Comparison of ENCODE assay signal across 23 mouse cellular contexts in genomic region chr13:107456394-107456793, GRCm38 (mm10).
DNase-seq lines count a peak whose midpoint lies in the region; ATAC-seq and TF ChIP-seq lines count a peak whose summit lies in the region.
"Had no signal": no experiment of that assay in that cellular context is flagged by ENCODE, and none has a peak within 500 bp of the region (broad histone marks: within the 10 kb centered on the region; RNA-seq: fewer than 3 reads in every experiment).

No protein-coding gene starts in this region.

- no peak for TF ChIP-seq CTCF in heart, adult 2 months (IDR thresholded peaks at IDR 0.05)
- no peak for TF ChIP-seq CTCF in cerebellum, adult 2 months (IDR thresholded peaks at IDR 0.05; ENCODE audit: borderline replicate concordance, insufficient read depth, low read depth, low read length)

- ATAC-seq in common myeloid progenitor, adult 5-6 weeks (replicated peaks; ENCODE audit: low read depth, poor library complexity, severe bottlenecking), result peak; percentile 55; the same call in 1 of the 2 replicates
- ATAC-seq in intestine, embryonic 16.5 days, result peak; percentile 79
- ATAC-seq: forebrain, embryonic 14.5 days; forebrain, postnatal 0 days; hindbrain, embryonic 16.5 days; Patski had no signal

- peak; percentile 61 for DNase-seq in heart, adult 11 months
- DNase-seq in heart, adult 2 months, result no peak
- no peak for DNase-seq in Muller cell, postnatal 12 days (ENCODE audit: inconsistent ontology term)
- no peak for DNase-seq in cerebellum, adult 2 months
- DNase-seq: adrenal gland, adult 2 months; adrenal gland, postnatal 14 days; cerebellum, adult 11 months; cerebellum, adult 8-10 months; cerebellum, postnatal 10 days; cerebellum, postnatal 36 days; forebrain, postnatal 0 days; gastrocnemius, adult 2 months; gastrocnemius, postnatal 14 days; kidney, adult 18-20 months had no signal

- no peaks in the 10 kb centered on the region for H3K9me3 ChIP-seq in intestine, embryonic 16.5 days (ENCODE audit: control insufficient read depth, low read length)
- H3K9me3 ChIP-seq: embryonic facial prominence, embryonic 12.5 days; embryonic facial prominence, embryonic 15.5 days; hindbrain, embryonic 12.5 days had no signal

- no peak overlapping the region for H3K4me2 ChIP-seq in intestine, embryonic 16.5 days (ENCODE audit: low read depth, low read length)
- H3K4me2 ChIP-seq: embryonic facial prominence, embryonic 12.5 days; embryonic facial prominence, embryonic 15.5 days; heart, embryonic 11.5 days; hindbrain, embryonic 12.5 days had no signal

- no peaks in the 10 kb centered on the region for H3K27me3 ChIP-seq in heart, adult 2 months (ENCODE audit: control insufficient read depth, insufficient read depth, low read length)
- H3K27me3 ChIP-seq in intestine, embryonic 16.5 days (replicated peaks; ENCODE audit: control insufficient read depth, insufficient read depth, low read length), result no peaks in the 10 kb centered on the region
- H3K27me3 ChIP-seq in cerebellum, adult 2 months (ENCODE audit: control insufficient read depth, insufficient read depth, low read length), result no peaks in the 10 kb centered on the region; the same call in 1 of the 2 replicates
- H3K27me3 ChIP-seq: embryonic facial prominence, embryonic 12.5 days; hindbrain, embryonic 12.5 days had no signal

- no peaks in the 10 kb centered on the region for H3K79me2 ChIP-seq in heart, adult 2 months (replicated peaks; ENCODE audit: control insufficient read depth, insufficient read depth, low read length)

- no peak overlapping the region for H3K9ac ChIP-seq in heart, adult 2 months (ENCODE audit: low read depth, low read length)
- no peak overlapping the region for H3K9ac ChIP-seq in intestine, embryonic 16.5 days (ENCODE audit: low read depth, low read length)
- H3K9ac ChIP-seq: embryonic facial prominence, embryonic 12.5 days; embryonic facial prominence, embryonic 15.5 days; forebrain, postnatal 0 days; hindbrain, embryonic 12.5 days had no signal

- no peak overlapping the region for H3K4me3 ChIP-seq in heart, adult 2 months
- H3K4me3 ChIP-seq in intestine, embryonic 16.5 days (ENCODE audit: low read length), result no peak overlapping the region
- H3K4me3 ChIP-seq in cerebellum, adult 2 months (replicated peaks; ENCODE audit: insufficient read depth, low read depth, low read length), result no peak overlapping the region
- H3K4me3 ChIP-seq: embryonic facial prominence, embryonic 12.5 days; embryonic facial prominence, embryonic 15.5 days; gastrocnemius, adult 2 months; hindbrain, embryonic 12.5 days had no signal

- no peak for TF ChIP-seq POLR2A in heart, adult 2 months (IDR thresholded peaks at IDR 0.05; ENCODE audit: insufficient read depth, low read depth, low read length)
- no peak for TF ChIP-seq POLR2A in cerebellum, adult 2 months (IDR thresholded peaks at IDR 0.05; ENCODE audit: borderline replicate concordance, insufficient read depth, low read length)

- no peak overlapping the region for H3K27ac ChIP-seq in heart, adult 2 months
- H3K27ac ChIP-seq in intestine, embryonic 16.5 days (ENCODE audit: low read length), result no peak overlapping the region
- H3K27ac ChIP-seq in cerebellum, adult 2 months (ENCODE audit: insufficient read depth, low read length), result no peak overlapping the region
- H3K27ac ChIP-seq: embryonic facial prominence, embryonic 12.5 days; embryonic facial prominence, embryonic 15.5 days; gastrocnemius, adult 2 months; hindbrain, embryonic 12.5 days had no signal

- TF ChIP-seq EP300 in heart, adult 2 months (IDR thresholded peaks at IDR 0.05; ENCODE audit: insufficient read depth, low read depth, low read length), result no peak

- no peaks in the 10 kb centered on the region for H3K36me3 ChIP-seq in heart, adult 2 months (ENCODE audit: control insufficient read depth, insufficient read depth, low read length)
- no peaks in the 10 kb centered on the region for H3K36me3 ChIP-seq in intestine, embryonic 16.5 days (ENCODE audit: control insufficient read depth, insufficient read depth, low read length)
- H3K36me3 ChIP-seq: embryonic facial prominence, embryonic 12.5 days; embryonic facial prominence, embryonic 15.5 days; hindbrain, embryonic 12.5 days had no signal

- 66% methylated on average over 2 of the region's 2 CpGs for WGBS in heart, adult 2 months
- 51% methylated on average over 2 of the region's 2 CpGs for WGBS in intestine, embryonic 16.5 days
- 86% methylated on average over 2 of the region's 2 CpGs for WGBS in cerebellum, adult 2 months

- intact Hi-C loops in heart, adult 2 months (cut with DNase I), result no loop called here

- no peaks in the 10 kb centered on the region for H3K4me1 ChIP-seq in heart, adult 2 months (ENCODE audit: control insufficient read depth, insufficient read depth, low read length)
- 0 out of 2 replicates have a peak, but pooled peaks cover 3% of the 10 kb centered on the region for H3K4me1 ChIP-seq in intestine, embryonic 16.5 days (ENCODE audit: control insufficient read depth, insufficient read depth, low read length)
- no peaks in the 10 kb centered on the region for H3K4me1 ChIP-seq in cerebellum, adult 2 months (ENCODE audit: control insufficient read depth, insufficient read depth, low read length)
- H3K4me1 ChIP-seq: embryonic facial prominence, embryonic 15.5 days had no signal
